Mouse (Mus musculus): Measurements from ENCODE around the gene Cst8.

DNA sequence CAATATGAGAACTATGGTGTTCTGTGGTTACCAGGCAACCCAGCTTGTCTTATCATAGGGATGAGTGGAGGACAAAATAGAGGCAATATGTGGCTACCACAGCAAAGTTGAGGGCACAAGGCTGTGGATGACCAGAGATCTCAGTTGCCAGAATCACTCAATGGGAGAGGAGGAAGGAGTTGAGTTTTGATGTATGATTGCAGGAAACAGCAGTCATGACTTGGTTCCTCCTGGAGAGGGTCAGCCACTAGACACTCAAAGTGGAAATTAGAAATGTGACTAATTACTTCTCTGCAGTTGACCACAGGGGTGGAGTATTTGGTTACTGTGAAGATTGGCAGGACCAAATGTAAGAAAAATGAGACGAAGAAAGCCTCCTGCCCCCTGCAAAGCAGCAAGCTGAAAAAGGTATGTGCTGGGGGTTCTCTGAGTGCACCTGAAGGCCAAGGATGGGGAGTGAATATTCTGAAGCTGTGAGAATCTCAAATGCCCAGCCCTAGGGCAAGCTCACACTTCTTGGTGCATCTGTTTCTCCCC, 44.2 kb upstream of the Cst8 start:
- TF ChIP-seq ZC3H11A (IDR thresholded peaks at IDR 0.05; ENCODE audit: borderline replicate concordance, low read depth, low read length) (no peak), CHD2 (IDR thresholded peaks at IDR 0.05; ENCODE audit: low read depth, low read length) (no peak), MAFK (IDR thresholded peaks at IDR 0.05; ENCODE audit: insufficient read depth, low read depth, low read length) (no peak), HCFC1 (IDR thresholded peaks at IDR 0.05; ENCODE audit: borderline replicate concordance, insufficient read depth, low read length) (no peak)
